Mouse (Mus musculus): ENCODE measurements around the gene Akap13. TPM values are rescaled to one million over a fixed set of nuclear protein-coding genes. Genes with fewer than 3 reads are reported as not detected.
A peak's percentile ranks its signal among the peaks of the same experiment; 100 is the strongest.
"Not testable (repeated sequence)": the region's sequence is repeated elsewhere in the genome, so short reads cannot be mapped to it uniquely, and the experiment has no call there.

Gene Akap13
- polyA plus RNA-seq, 1 experiment = 107 TPM

GRCm38 (mm10) chr7:75612683-75613053, 157.3 kb downstream of the Akap13 start:
- Histone ChIP-seq H3K4me3 (replicated peaks; ENCODE audit: control insufficient read depth, low read depth, low read length) (peak overlapping the region; percentile 43), H3K27ac (ENCODE audit: control insufficient read depth, insufficient read depth, low read depth, low read length, poor library complexity) (no peak overlapping the region), H3K4me1 (ENCODE audit: control insufficient read depth, insufficient read depth, low read length) (peaks cover 16% of the 10 kb centered on the region)
- no peak for TF ChIP-seq CTCF (IDR thresholded peaks at IDR 0.05; ENCODE audit: control insufficient read depth, insufficient read depth, low read length)
- no peak for TF ChIP-seq POLR2A (IDR thresholded peaks at IDR 0.05; ENCODE audit: borderline replicate concordance, control insufficient read depth, low read depth, low read length)

- 15% methylated on average over 5 of the region's 5 CpGs for WGBS
- H3K4me1 ChIP-seq (ENCODE audit: control insufficient read depth, insufficient read depth, low read length) = peaks cover 16% of the 10 kb centered on the region
- H3K27ac ChIP-seq (ENCODE audit: control insufficient read depth, insufficient read depth, low read depth, low read length, poor library complexity) = no peak overlapping the region
- TF ChIP-seq POLR2A (IDR thresholded peaks at IDR 0.05; ENCODE audit: borderline replicate concordance, control insufficient read depth, low read depth, low read length) (no peak), CTCF (IDR thresholded peaks at IDR 0.05; ENCODE audit: control insufficient read depth, insufficient read depth, low read length) (no peak)
- peak overlapping the region; percentile 23 for H3K4me3 ChIP-seq (replicated peaks; ENCODE audit: control insufficient read depth, low read depth, low read length)
These were observed 157.9 kb downstream of the Akap13 start for GRCm38 (mm10) chr7:75613240-75613639.

- no peak overlapping the region for H3K27ac ChIP-seq (ENCODE audit: control insufficient read depth, insufficient read depth, low read depth, low read length, poor library complexity)
- WGBS = 73% methylated on average over 8 of the region's 8 CpGs
- H3K4me1 ChIP-seq (ENCODE audit: control insufficient read depth, insufficient read depth, low read length) = peaks cover 9% of the 10 kb centered on the region
- TF ChIP-seq POLR2A (IDR thresholded peaks at IDR 0.05; ENCODE audit: borderline replicate concordance, control insufficient read depth, low read depth, low read length) (no peak), CTCF (IDR thresholded peaks at IDR 0.05; ENCODE audit: control insufficient read depth, insufficient read depth, low read length) (no peak)
- no peak overlapping the region for H3K4me3 ChIP-seq (replicated peaks; ENCODE audit: control insufficient read depth, low read depth, low read length)
These were observed 159.5 kb downstream of the Akap13 start for GRCm38 (mm10) chr7:75614826-75615225.

GRCm38 (mm10) chr7:75617246-75617645, 161.9 kb downstream of the Akap13 start:
- H3K4me1 ChIP-seq (ENCODE audit: control insufficient read depth, insufficient read depth, low read length); H3K27ac ChIP-seq (ENCODE audit: control insufficient read depth, insufficient read depth, low read depth, low read length, poor library complexity); H3K4me3 ChIP-seq (replicated peaks; ENCODE audit: control insufficient read depth, low read depth, low read length): not testable (repeated sequence)
- WGBS = 92% methylated on average over 4 of the region's 4 CpGs

- no peak overlapping the region for H3K27ac ChIP-seq (ENCODE audit: control insufficient read depth, insufficient read depth, low read depth, low read length, poor library complexity)
- no peak overlapping the region for H3K4me3 ChIP-seq (replicated peaks; ENCODE audit: control insufficient read depth, low read depth, low read length)
- no peaks in the 10 kb centered on the region for H3K4me1 ChIP-seq (ENCODE audit: control insufficient read depth, insufficient read depth, low read length)
- TF ChIP-seq POLR2A (IDR thresholded peaks at IDR 0.05; ENCODE audit: borderline replicate concordance, control insufficient read depth, low read depth, low read length) (no peak), CTCF (IDR thresholded peaks at IDR 0.05; ENCODE audit: control insufficient read depth, insufficient read depth, low read length) (no peak)
- WGBS = 75% methylated on average over 3 of the region's 3 CpGs
These were observed 163.4 kb downstream of the Akap13 start for GRCm38 (mm10) chr7:75618699-75619098.

- TF ChIP-seq CTCF (IDR thresholded peaks at IDR 0.05; ENCODE audit: control insufficient read depth, insufficient read depth, low read length) = no peak
- TF ChIP-seq POLR2A (IDR thresholded peaks at IDR 0.05; ENCODE audit: borderline replicate concordance, control insufficient read depth, low read depth, low read length) = no peak
- Histone ChIP-seq H3K27ac (ENCODE audit: control insufficient read depth, insufficient read depth, low read depth, low read length, poor library complexity) (no peak overlapping the region), H3K4me3 (replicated peaks; ENCODE audit: control insufficient read depth, low read depth, low read length) (no peak overlapping the region), H3K4me1 (ENCODE audit: control insufficient read depth, insufficient read depth, low read length) (no peaks in the 10 kb centered on the region)
- 91% methylated on average over 6 of the region's 6 CpGs for WGBS
These were observed 164.5 kb downstream of the Akap13 start for GRCm38 (mm10) chr7:75619875-75620274.

GRCm38 (mm10) chr7:75620395-75620960, 165.1 kb downstream of the Akap13 start:
- Histone ChIP-seq H3K4me3 (replicated peaks; ENCODE audit: control insufficient read depth, low read depth, low read length) (no peak overlapping the region), H3K27ac (ENCODE audit: control insufficient read depth, insufficient read depth, low read depth, low read length, poor library complexity) (no peak overlapping the region)
- TF ChIP-seq POLR2A (IDR thresholded peaks at IDR 0.05; ENCODE audit: borderline replicate concordance, control insufficient read depth, low read depth, low read length) (no peak), CTCF (IDR thresholded peaks at IDR 0.05; ENCODE audit: control insufficient read depth, insufficient read depth, low read length) (no peak)

GRCm38 (mm10) chr7:75620976-75621375, 165.6 kb downstream of the Akap13 start:
- TF ChIP-seq CTCF (IDR thresholded peaks at IDR 0.05; ENCODE audit: control insufficient read depth, insufficient read depth, low read length) = no peak
- TF ChIP-seq POLR2A (IDR thresholded peaks at IDR 0.05; ENCODE audit: borderline replicate concordance, control insufficient read depth, low read depth, low read length) = no peak
- Histone ChIP-seq H3K4me1 (ENCODE audit: control insufficient read depth, insufficient read depth, low read length) (no peaks in the 10 kb centered on the region), H3K4me3 (replicated peaks; ENCODE audit: control insufficient read depth, low read depth, low read length) (no peak overlapping the region), H3K27ac (ENCODE audit: control insufficient read depth, insufficient read depth, low read depth, low read length, poor library complexity) (no peak overlapping the region)
- WGBS = 81% methylated on average over 4 of the region's 4 CpGs

More at GRCm38 (mm10) chr7:75620395-75620960, 165.1 kb downstream of the Akap13 start:
- WGBS = 85% methylated on average over 3 of the region's 3 CpGs
- no peaks in the 10 kb centered on the region for H3K4me1 ChIP-seq (ENCODE audit: control insufficient read depth, insufficient read depth, low read length)

- H3K4me3 ChIP-seq (replicated peaks; ENCODE audit: control insufficient read depth, low read depth, low read length) = no peak overlapping the region
- WGBS = 45% methylated on average over 2 of the region's 2 CpGs
- TF ChIP-seq POLR2A (IDR thresholded peaks at IDR 0.05; ENCODE audit: borderline replicate concordance, control insufficient read depth, low read depth, low read length) = no peak
- no peak for TF ChIP-seq CTCF (IDR thresholded peaks at IDR 0.05; ENCODE audit: control insufficient read depth, insufficient read depth, low read length)
- H3K27ac ChIP-seq (ENCODE audit: control insufficient read depth, insufficient read depth, low read depth, low read length, poor library complexity) = no peak overlapping the region
- no peaks in the 10 kb centered on the region for H3K4me1 ChIP-seq (ENCODE audit: control insufficient read depth, insufficient read depth, low read length)
These were observed 172.5 kb downstream of the Akap13 start for GRCm38 (mm10) chr7:75627831-75628230.

Data from bone marrow, adult 2 months (tissue).